Comparison of ENCODE assay signal across 10 mouse cellular contexts in the genomic region with DNA sequence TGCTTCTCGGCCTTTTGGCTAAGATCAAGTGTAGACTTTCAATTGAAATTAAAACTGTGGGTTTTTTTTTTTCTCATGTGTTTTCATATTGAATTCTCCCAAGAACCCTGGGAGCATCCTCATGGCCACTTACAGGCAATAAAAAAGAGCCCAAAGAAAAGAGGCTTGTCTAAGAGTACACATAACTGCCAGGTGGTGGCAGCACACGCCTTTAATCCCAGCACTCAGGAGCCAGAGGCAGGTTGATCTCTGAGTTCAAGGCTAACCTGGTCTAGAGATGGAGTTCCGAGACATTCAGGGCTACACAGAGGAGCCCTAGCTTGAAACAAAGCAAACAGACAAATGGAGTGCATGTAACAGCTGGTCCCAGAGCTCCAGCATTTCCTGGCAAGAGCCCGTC. TPM values are rescaled to one million over a fixed set of nuclear protein-coding genes. Genes with fewer than 3 reads are reported as not detected.
A peak's percentile ranks its signal among the peaks of the same experiment; 100 is the strongest.
DNase-seq lines count a peak whose midpoint lies in the region; ATAC-seq and TF ChIP-seq lines count a peak whose summit lies in the region.
"Had no signal": no experiment of that assay in that cellular context is flagged by ENCODE, and none has a peak within 500 bp of the region (broad histone marks: within the 10 kb centered on the region; RNA-seq: fewer than 3 reads in every experiment).

No protein-coding gene starts in this region.

- no peak overlapping the region for H3K4me3 ChIP-seq in intestine, postnatal 0 days (ENCODE audit: low read depth, low read length)
- no peak overlapping the region for H3K4me3 ChIP-seq in intestine, embryonic 15.5 days (replicated peaks)
- no peak overlapping the region for H3K4me3 ChIP-seq in MEL (ENCODE audit: control insufficient read depth in 1 of 2, insufficient read depth in 1 of 2, low read depth in 2 of 2, low read length in 2 of 2)
- H3K4me3 ChIP-seq in limb, embryonic 10.5 days: no peak overlapping the region
- no peak overlapping the region for H3K4me3 ChIP-seq in forebrain, embryonic 11.5 days (ENCODE audit: low read depth, low read length)
- H3K4me3 ChIP-seq: embryonic facial prominence, embryonic 12.5 days; hindbrain, embryonic 15.5 days had no signal

- TF ChIP-seq CTCF in intestine, postnatal 0 days (IDR thresholded peaks at IDR 0.05; ENCODE audit: low read depth): peak; percentile 67
- TF ChIP-seq CTCF in MEL (IDR thresholded peaks at IDR 0.05 in 2 of 3, conservative IDR thresholded peaks at IDR 0.05 in 1 of 3; ENCODE audit: control insufficient read depth in 1 of 3, insufficient read depth in 1 of 3, low read depth in 2 of 3, low read length in 3 of 3, poor library complexity in 1 of 3, severe bottlenecking in 1 of 3): peak; percentile 43 to 86 (median 62)

- TF ChIP-seq RAD21 in MEL (IDR thresholded peaks at IDR 0.05; ENCODE audit: low read depth, low read length): peak; percentile 90

- H3K4me2 ChIP-seq in intestine, postnatal 0 days (replicated peaks; ENCODE audit: low read depth): no peak overlapping the region
- no peak overlapping the region for H3K4me2 ChIP-seq in intestine, embryonic 15.5 days (replicated peaks)
- no peak overlapping the region for H3K4me2 ChIP-seq in forebrain, embryonic 11.5 days (ENCODE audit: low read depth, low read length, severe bottlenecking)
- H3K4me2 ChIP-seq: embryonic facial prominence, embryonic 12.5 days; hindbrain, embryonic 15.5 days had no signal

- no peaks in the 10 kb centered on the region for H3K36me3 ChIP-seq in intestine, postnatal 0 days (ENCODE audit: control insufficient read depth, insufficient read depth)
- H3K36me3 ChIP-seq in intestine, embryonic 15.5 days: no peaks in the 10 kb centered on the region
- H3K36me3 ChIP-seq in MEL (ENCODE audit: control insufficient read depth in 1 of 2, insufficient read depth in 2 of 2, low read length in 2 of 2): no peaks in the 10 kb centered on the region
- no peaks in the 10 kb centered on the region for H3K36me3 ChIP-seq in limb, embryonic 10.5 days
- H3K36me3 ChIP-seq in forebrain, embryonic 11.5 days (ENCODE audit: control insufficient read depth, insufficient read depth, low read length): no peaks in the 10 kb centered on the region
- H3K36me3 ChIP-seq: embryonic facial prominence, embryonic 12.5 days; hindbrain, embryonic 15.5 days had no signal

- no peaks in the 10 kb centered on the region for H3K4me1 ChIP-seq in intestine, postnatal 0 days (replicated peaks; ENCODE audit: control insufficient read depth, insufficient read depth, low read length)
- H3K4me1 ChIP-seq in intestine, embryonic 15.5 days (replicated peaks): no peaks in the 10 kb centered on the region
- no peaks in the 10 kb centered on the region for H3K4me1 ChIP-seq in MEL (ENCODE audit: control insufficient read depth in 1 of 2, insufficient read depth in 2 of 2, low read length in 2 of 2)
- no peaks in the 10 kb centered on the region for H3K4me1 ChIP-seq in limb, embryonic 10.5 days
- H3K4me1 ChIP-seq in forebrain, embryonic 11.5 days (replicated peaks; ENCODE audit: control insufficient read depth, insufficient read depth, low read length): no peaks in the 10 kb centered on the region
- H3K4me1 ChIP-seq: embryonic facial prominence, embryonic 12.5 days; hindbrain, embryonic 15.5 days had no signal

- H3K79me2 ChIP-seq in MEL (ENCODE audit: control insufficient read depth, insufficient read depth, low read length, poor library complexity): no peaks in the 10 kb centered on the region

- TF ChIP-seq EP300 in MEL (IDR thresholded peaks at IDR 0.05; ENCODE audit: low read depth in 1 of 2, low read length in 2 of 2): no peak

- no peak overlapping the region for H3K9ac ChIP-seq in intestine, postnatal 0 days (ENCODE audit: low read depth, low read length)
- H3K9ac ChIP-seq in intestine, embryonic 15.5 days: no peak overlapping the region
- H3K9ac ChIP-seq in MEL (ENCODE audit: control insufficient read depth, low read depth, low read length, poor library complexity, severe bottlenecking): no peak overlapping the region
- no peak overlapping the region for H3K9ac ChIP-seq in forebrain, embryonic 11.5 days (ENCODE audit: low read length)
- H3K9ac ChIP-seq: embryonic facial prominence, embryonic 12.5 days; hindbrain, embryonic 15.5 days had no signal

- no peaks in the 10 kb centered on the region for H3K27me3 ChIP-seq in intestine, postnatal 0 days (replicated peaks; ENCODE audit: control insufficient read depth, insufficient read depth, low read length)
- no peaks in the 10 kb centered on the region for H3K27me3 ChIP-seq in intestine, embryonic 15.5 days (replicated peaks)
- H3K27me3 ChIP-seq in MEL (ENCODE audit: control insufficient read depth in 1 of 2, insufficient read depth in 2 of 2, low read length in 2 of 2): peaks cover 11 to 19% of the 10 kb centered on the region in 2 experiments
- no peaks in the 10 kb centered on the region for H3K27me3 ChIP-seq in limb, embryonic 10.5 days (ENCODE audit: low read depth, poor library complexity, severe bottlenecking)
- no peaks in the 10 kb centered on the region for H3K27me3 ChIP-seq in forebrain, embryonic 11.5 days (ENCODE audit: control insufficient read depth, insufficient read depth, low read length)
- H3K27me3 ChIP-seq: embryonic facial prominence, embryonic 12.5 days; hindbrain, embryonic 15.5 days had no signal

- no peak overlapping the region for H3K27ac ChIP-seq in intestine, postnatal 0 days (ENCODE audit: low read depth, low read length)
- no peak overlapping the region for H3K27ac ChIP-seq in intestine, embryonic 15.5 days
- no peak overlapping the region for H3K27ac ChIP-seq in MEL (ENCODE audit: control insufficient read depth, low read depth, low read length)
- no peak overlapping the region for H3K27ac ChIP-seq in limb, embryonic 10.5 days
- no peak overlapping the region for H3K27ac ChIP-seq in forebrain, embryonic 11.5 days (ENCODE audit: low read depth, low read length)
- H3K27ac ChIP-seq: embryonic facial prominence, embryonic 12.5 days; hindbrain, embryonic 15.5 days had no signal

- 60% methylated on average over 4 of the region's 4 CpGs for WGBS in intestine, postnatal 0 days
- 61% methylated on average over 4 of the region's 4 CpGs for WGBS in intestine, embryonic 15.5 days
- WGBS in limb, embryonic 10.5 days: 61% methylated on average over 4 of the region's 4 CpGs
- WGBS in forebrain, embryonic 11.5 days: 68% methylated on average over 4 of the region's 4 CpGs

- H3K9me3 ChIP-seq in intestine, postnatal 0 days (ENCODE audit: control insufficient read depth): no peaks in the 10 kb centered on the region
- no peaks in the 10 kb centered on the region for H3K9me3 ChIP-seq in intestine, embryonic 15.5 days
- no peaks in the 10 kb centered on the region for H3K9me3 ChIP-seq in MEL (replicated peaks; ENCODE audit: insufficient read depth, low read length)
- H3K9me3 ChIP-seq in limb, embryonic 10.5 days (replicated peaks): no peaks in the 10 kb centered on the region
- no peaks in the 10 kb centered on the region for H3K9me3 ChIP-seq in forebrain, embryonic 11.5 days (ENCODE audit: control insufficient read depth, low read length)
- H3K9me3 ChIP-seq: embryonic facial prominence, embryonic 12.5 days; hindbrain, embryonic 15.5 days had no signal

- no peak for TF ChIP-seq POLR2A in MEL (IDR thresholded peaks at IDR 0.05; ENCODE audit: control insufficient read depth in 1 of 2, insufficient read depth in 1 of 2, low read depth in 1 of 2, low read length in 2 of 2, poor library complexity in 1 of 2)

- DNase-seq in CD4-positive helper T cell, adult 2 months (ENCODE audit: low read depth, low spot score): peak; percentile 65
- DNase-seq in MEL (ENCODE audit: low read depth, low spot score): peak; percentile 63
- peak; percentile 25 for DNase-seq in limb, embryonic 10.5 days (ENCODE audit: low spot score)
- DNase-seq in urinary bladder, postnatal 25 days (ENCODE audit: low spot score): no peak
- DNase-seq in forebrain, embryonic 11.5 days (ENCODE audit: low spot score): no peak
- DNase-seq in layer of hippocampus, postnatal 36 days: no peak

- no peak for ATAC-seq in intestine, postnatal 0 days
- ATAC-seq in intestine, embryonic 15.5 days: no peak
- ATAC-seq in forebrain, embryonic 11.5 days (replicated peaks; ENCODE audit: low FRiP score): no peak

TF ChIP-seq in MEL, 35 proteins besides CTCF, POLR2A, EP300 and RAD21 (continues in another document):
- no peak for TF ChIP-seq CHD2 (IDR thresholded peaks at IDR 0.05; ENCODE audit: low read length)

RNA-seq across cellular contexts. Expression of gene Dock3, which starts 14.5 kb away (rescaled TPM):
- 0.60 and 0.95 TPM in 2 replicates for polyA plus RNA-seq in intestine, postnatal 0 days (2015; fragmentation: Nextera tagmentation; extraction: Ambion mirVana)
- 0.54 and 0.64 TPM in 2 replicates for polyA plus RNA-seq in intestine, embryonic 15.5 days (2015; fragmentation: Nextera tagmentation; extraction: Ambion mirVana)
- 0.08 TPM in 1 of 2 replicates, not detected in the other for total RNA-seq in MEL (2012; rRNA removed)
- under 1 TPM in 1 of 2 experiments, not detected in 1; 0.03 TPM for polyA plus RNA-seq in MEL (2012; ENCODE audit: insufficient read depth in 1 of 2, insufficient read length in 2 of 2, low read depth in 1 of 2, low replicate concordance in 2 of 2, missing spikeins in 1 of 2)
- polyA plus RNA-seq in limb, embryonic 10.5 days (2016; fragmentation: Nextera tagmentation; extraction: Ambion mirVana): 0.76 and 0.85 TPM in 2 replicates
- 10.7 and 12.1 TPM in 2 replicates for polyA plus RNA-seq in forebrain, embryonic 11.5 days (2014; fragmentation: Nextera tagmentation; extraction: Ambion mirVana)
- total RNA-seq in layer of hippocampus, postnatal 36 days (2021): 100 to 1,000 TPM; 107 to 108 TPM

RNA-seq across cellular contexts. Expression of gene Mapkapk3, which starts 43.5 kb away (rescaled TPM):
- 26.2 and 30.4 TPM in 2 replicates for polyA plus RNA-seq in intestine, postnatal 0 days (2015; fragmentation: Nextera tagmentation; extraction: Ambion mirVana)
- 34.8 and 35.4 TPM in 2 replicates for polyA plus RNA-seq in intestine, embryonic 15.5 days (2015; fragmentation: Nextera tagmentation; extraction: Ambion mirVana)
- total RNA-seq in MEL (2012; rRNA removed): 36.0 and 49.9 TPM in 2 replicates
- 10 to 100 TPM in 1 of 2 experiments, not detected in 1; 42.3 TPM for polyA plus RNA-seq in MEL (2012; ENCODE audit: insufficient read depth in 1 of 2, insufficient read length in 2 of 2, low read depth in 1 of 2, low replicate concordance in 2 of 2, missing spikeins in 1 of 2)
- polyA plus RNA-seq in limb, embryonic 10.5 days (2016; fragmentation: Nextera tagmentation; extraction: Ambion mirVana): 5.3 and 5.9 TPM in 2 replicates
- polyA plus RNA-seq in forebrain, embryonic 11.5 days (2014; fragmentation: Nextera tagmentation; extraction: Ambion mirVana): 3.2 and 4.9 TPM in 2 replicates
- total RNA-seq in layer of hippocampus, postnatal 36 days (2021): 1 to 10 TPM; 1.6 to 2.9 TPM

RNA-seq across cellular contexts. Expression of gene Cish, which starts 49.7 kb away (rescaled TPM):
- polyA plus RNA-seq in intestine, postnatal 0 days (2015; fragmentation: Nextera tagmentation; extraction: Ambion mirVana): 9.4 and 12.1 TPM in 2 replicates
- 16.2 and 16.8 TPM in 2 replicates for polyA plus RNA-seq in intestine, embryonic 15.5 days (2015; fragmentation: Nextera tagmentation; extraction: Ambion mirVana)
- total RNA-seq in MEL (2012; rRNA removed): 5.1 and 10.0 TPM in 2 replicates
- 10 to 100 TPM in 1 of 2 experiments, not detected in 1; 24.5 TPM for polyA plus RNA-seq in MEL (2012; ENCODE audit: insufficient read depth in 1 of 2, insufficient read length in 2 of 2, low read depth in 1 of 2, low replicate concordance in 2 of 2, missing spikeins in 1 of 2)
- 4.3 and 5.1 TPM in 2 replicates for polyA plus RNA-seq in limb, embryonic 10.5 days (2016; fragmentation: Nextera tagmentation; extraction: Ambion mirVana)
- 6.5 and 7.4 TPM in 2 replicates for polyA plus RNA-seq in forebrain, embryonic 11.5 days (2014; fragmentation: Nextera tagmentation; extraction: Ambion mirVana)
- total RNA-seq in layer of hippocampus, postnatal 36 days (2021): 1 to 10 TPM; 3.8 to 3.9 TPM

Comparison
In these comparisons a context has a peak if more than half of its experiments do, and no peak if none do; other contexts are left out.
1. DNase-seq: peak in CD4-positive helper T cell, adult 2 months (single experiment), MEL (single experiment) and limb, embryonic 10.5 days (single experiment); none in urinary bladder, postnatal 25 days (single experiment), forebrain, embryonic 11.5 days (single experiment) and layer of hippocampus, postnatal 36 days (0 of 2).